Mouse (Mus musculus) gastrocnemius, adult 18-20 months (tissue): ENCODE results near the gene Eif2b3. TPM values are rescaled to one million over a fixed set of nuclear protein-coding genes. Genes with fewer than 3 reads are reported as not detected.

ENCODE experiments used
- DNase-seq: peaks from one replicate; pipeline ENCODE4 v3.0.0; 2021; ENCODE audit warnings: low spot score
- total RNA-seq, 2 experiments: library from RNA; stranded (reverse); gene quantifications; 2 replicates each; pipeline ENCODE4 v1.2.3; 2021

Gene Eif2b3
- total RNA-seq, 2 experiments from 2014 or later = 19.9 to 21.1 TPM

DNA sequence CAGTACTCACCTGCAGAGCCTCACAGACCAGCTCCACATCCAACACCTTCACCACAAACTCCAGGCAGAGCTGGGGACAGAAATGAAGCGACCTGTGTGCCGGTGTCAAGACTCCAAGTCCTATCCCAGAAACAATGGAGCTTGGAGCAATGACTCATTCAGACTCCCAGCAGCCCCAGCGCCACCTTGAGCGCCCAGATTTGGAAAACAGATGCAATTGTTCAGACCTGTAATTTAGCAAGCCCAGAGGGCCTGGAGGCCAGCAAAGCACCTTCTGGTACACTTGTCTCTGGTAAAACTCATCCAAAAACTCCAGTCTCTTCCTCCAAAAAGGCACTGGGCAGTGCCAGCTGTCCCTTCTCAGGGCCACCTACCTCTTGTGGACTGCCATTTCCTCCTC is 103.0 kb downstream of the Eif2b3 start:
- no peak for DNase-seq

DNA sequence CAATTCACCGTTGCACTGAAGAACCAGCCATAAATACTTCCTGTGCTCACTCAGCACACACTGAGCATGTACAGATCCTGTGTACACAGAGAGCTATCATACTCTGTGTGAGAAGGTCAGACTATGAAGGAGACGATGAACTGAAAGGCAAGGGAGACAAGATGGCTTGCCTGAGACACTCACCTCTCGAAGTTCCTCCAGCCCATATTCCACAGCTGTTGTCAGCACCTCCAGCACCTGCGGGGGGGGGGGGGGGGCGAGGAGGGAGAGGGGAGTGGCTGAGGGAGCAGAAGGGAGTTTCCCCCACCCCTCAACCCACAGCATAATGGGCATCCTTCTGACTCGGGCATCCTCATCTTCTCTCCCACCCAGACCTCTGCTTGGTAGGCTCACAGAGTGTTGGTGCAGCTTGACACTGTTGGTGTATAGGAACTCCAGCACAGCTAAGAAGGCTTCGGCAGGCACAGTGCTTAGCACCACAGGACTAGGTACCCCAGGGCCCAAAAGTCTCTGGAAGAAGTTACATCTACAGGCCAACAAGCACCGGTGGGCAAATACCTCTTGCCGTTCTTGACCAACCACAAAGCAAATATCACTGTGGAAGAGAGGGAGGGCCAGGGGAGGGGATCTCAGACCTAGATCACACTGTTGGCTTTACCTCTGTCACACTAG is 104.5 kb downstream of the Eif2b3 start:
- no peak for DNase-seq

DNA sequence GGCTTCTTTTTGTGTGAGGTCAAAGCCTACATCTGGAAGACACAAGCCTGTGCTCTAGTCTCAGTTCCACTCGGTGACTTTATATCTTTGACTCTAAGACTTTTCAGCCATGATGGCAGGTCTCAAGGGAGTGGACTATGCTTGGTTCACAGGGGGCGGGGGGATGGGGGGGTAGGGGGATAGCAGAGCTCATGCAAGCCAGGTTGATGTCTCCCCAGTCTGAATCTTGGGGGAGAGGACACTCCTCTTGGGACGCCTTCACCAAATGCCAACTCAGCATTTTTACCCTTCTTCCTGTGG is 105.0 kb downstream of the Eif2b3 start:
- no peak for DNase-seq

DNA sequence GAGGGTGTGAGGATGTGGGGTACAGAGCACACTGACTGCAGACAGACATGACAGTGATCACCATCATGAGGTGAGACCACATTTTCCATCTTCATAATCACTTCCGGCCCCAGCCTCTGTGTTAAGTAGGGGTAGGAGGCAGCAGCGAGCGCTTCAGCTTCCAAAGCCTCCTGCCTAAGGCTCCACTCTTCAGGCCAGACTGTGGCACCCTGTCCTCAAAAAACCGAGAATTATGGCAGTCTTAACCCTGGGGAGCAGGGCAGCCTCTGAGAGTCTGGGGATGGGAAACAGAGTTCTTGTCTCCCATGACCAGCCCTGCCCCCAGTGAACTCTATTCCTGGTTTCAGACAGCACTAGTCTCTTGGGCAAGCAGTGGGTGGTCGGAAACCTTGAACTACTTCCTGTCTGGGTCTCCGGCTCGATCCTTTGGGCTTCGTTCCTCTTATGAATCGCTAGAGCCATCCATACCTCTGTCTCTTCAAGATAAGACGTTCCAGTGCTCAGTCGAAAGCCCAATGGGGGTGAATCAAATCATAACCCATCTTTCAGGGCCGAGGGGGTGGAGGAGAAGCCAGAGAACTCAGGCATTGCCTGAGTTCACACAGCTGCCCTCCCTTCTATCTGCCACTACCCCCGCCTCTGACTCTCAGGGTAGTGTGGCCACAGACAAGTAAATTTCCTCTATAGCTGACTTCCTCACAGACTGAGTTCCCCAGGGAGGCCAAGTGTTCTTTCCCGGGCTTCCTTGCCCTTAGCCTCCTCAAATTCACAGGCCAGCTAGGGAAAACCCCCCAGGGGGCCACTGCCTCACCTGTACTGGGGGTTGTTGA is 105.5 kb downstream of the Eif2b3 start:
- DNase-seq = peak; percentile 38

GRCm38 (mm10) chr4:117125348-117125909 is 106.2 kb downstream of the Eif2b3 start, which contains the start of gene Btbd19:
Gene Btbd19, minus strand, starts transcription at chr4:117125725.
- peak; percentile 75 for DNase-seq

- DNase-seq = peak; percentile 85
These were observed 106.9 kb downstream of the Eif2b3 start for GRCm38 (mm10) chr4:117125910-117126674.

- no peak for DNase-seq
These were observed 107.6 kb downstream of the Eif2b3 start, which contains the start of gene Tctex1d4 for GRCm38 (mm10) chr4:117126675-117127290. Gene Tctex1d4, plus strand, starts transcription at chr4:117126794.

GRCm38 (mm10) chr4:117127991-117128686 is 108.9 kb downstream of the Eif2b3 start:
- no peak for DNase-seq

GRCm38 (mm10) chr4:117130790-117131189 is 111.6 kb downstream of the Eif2b3 start:
- DNase-seq = no peak

GRCm38 (mm10) chr4:117131198-117131597 is 112.0 kb downstream of the Eif2b3 start:
- DNase-seq = no peak

- no peak for DNase-seq
These were observed 112.9 kb downstream of the Eif2b3 start for GRCm38 (mm10) chr4:117131890-117132793.

GRCm38 (mm10) chr4:117132794-117133143 is 113.6 kb downstream of the Eif2b3 start:
- DNase-seq = no peak

DNA sequence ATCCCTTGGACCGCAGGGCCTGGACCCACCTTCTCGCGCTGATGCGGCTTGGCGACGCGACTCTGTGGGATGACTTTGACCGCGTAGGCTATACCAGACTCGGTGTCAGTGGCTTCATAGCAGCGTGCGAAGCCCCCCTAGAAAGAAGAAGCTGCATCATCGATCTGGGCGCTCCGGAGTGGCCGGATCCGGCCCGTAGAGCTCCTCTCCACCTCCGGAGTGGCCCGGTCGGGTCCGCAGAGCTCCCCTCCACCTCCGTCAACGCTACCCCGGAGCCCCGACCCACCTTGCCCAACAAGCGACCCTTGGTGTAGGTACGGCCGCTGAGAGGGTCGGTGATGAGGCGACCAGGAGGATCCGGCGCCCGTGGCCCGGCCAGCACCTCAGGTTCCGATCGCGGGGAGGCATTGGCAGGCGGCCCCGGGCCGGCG is 114.2 kb downstream of the Eif2b3 start:
- DNase-seq = no peak

GRCm38 (mm10) chr4:117133817-117134600 is 114.8 kb downstream of the Eif2b3 start, which contains the start of gene Plk3:
Gene Plk3, minus strand, starts transcription at chr4:117133963.
- peak; percentile 98 for DNase-seq

GRCm38 (mm10) chr4:117134601-117134995 is 115.4 kb downstream of the Eif2b3 start:
- no peak for DNase-seq

DNA sequence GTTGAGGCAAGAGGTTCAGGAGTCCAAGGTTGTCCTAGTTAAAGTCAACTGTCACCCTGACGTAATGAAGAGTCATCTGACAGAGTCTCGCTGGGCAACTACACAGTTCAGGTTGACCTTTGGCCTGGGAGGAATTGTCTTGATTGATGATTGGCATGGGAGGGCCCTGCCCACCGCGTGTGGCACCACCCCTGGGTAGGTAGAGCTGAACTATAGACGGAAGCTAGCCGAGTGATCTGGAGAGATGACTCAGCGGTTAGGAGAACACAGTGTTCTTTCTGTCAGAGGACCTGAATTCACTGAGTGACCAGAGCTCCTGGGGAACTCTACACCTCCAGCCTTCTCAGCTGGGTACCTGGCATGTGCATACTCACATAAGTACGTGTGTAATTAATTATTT is 116.8 kb downstream of the Eif2b3 start:
- peak; percentile 54 for DNase-seq
